Mouse (Mus musculus) embryonic facial prominence, embryonic 14.5 days (tissue): Measurements from ENCODE around the gene Lrrc4c. TPM values are rescaled to one million over a fixed set of nuclear protein-coding genes. Genes with fewer than 3 reads are reported as not detected.

Experiments used
- ATAC-seq: fragments of 200-750 bp; cut with Nextera tagmentation; 2 replicates; pipeline ENCODE4 v1.8.0; 2017; ENCODE audit warnings: low read depth, moderate number of reproducible peaks, moderate TSS enrichment
- DNase-seq: peaks from one replicate; pipeline ENCODE4 v3.0.0-alpha.2; 2015; ENCODE audit warnings: low spot score
- H3K27ac ChIP-seq: fragments of 300-500 bp; sonication (generic); replicated peaks from 2 replicates; pipeline ENCODE4 v1.5.1; 2014; ENCODE audit warnings: low read depth, mild to moderate bottlenecking, low read length, moderate library complexity
- H3K27me3 ChIP-seq: fragments of 300-500 bp; sonication (generic); replicated peaks from 2 replicates; pipeline ENCODE4 v1.6.1; 2014; ENCODE audit warnings: low read length; ENCODE audit not compliant: control insufficient read depth, insufficient read depth
- H3K36me3 ChIP-seq: fragments of 300-500 bp; sonication (generic); 2 replicates; pipeline ENCODE4 v1.6.1; 2014; ENCODE audit warnings: low read length, mixed read lengths; ENCODE audit not compliant: control insufficient read depth, insufficient read depth
- H3K4me1 ChIP-seq: fragments of 300-500 bp; sonication (generic); 2 replicates; pipeline ENCODE4 v1.6.1; 2014; ENCODE audit warnings: antibody characterized with exemption, low read length; ENCODE audit not compliant: control insufficient read depth, insufficient read depth
- H3K4me2 ChIP-seq: fragments of 300-500 bp; sonication (generic); 2 replicates; pipeline ENCODE4 v1.6.1; 2014; ENCODE audit warnings: low read depth, mild to moderate bottlenecking, low read length, moderate library complexity, mixed read lengths
- H3K4me3 ChIP-seq: fragments of 300-500 bp; sonication (generic); 2 replicates; pipeline ENCODE4 v1.5.1; 2014; ENCODE audit warnings: low read depth, mild to moderate bottlenecking, low read length
- H3K9ac ChIP-seq: fragments of 300-500 bp; sonication (generic); 2 replicates; pipeline ENCODE4 v1.6.1; 2014; ENCODE audit warnings: low read depth, mild to moderate bottlenecking, low read length, moderate library complexity, mixed read lengths
- H3K9me3 ChIP-seq: fragments of 300-500 bp; sonication (generic); 2 replicates; pipeline ENCODE4 v1.6.1; 2016; ENCODE audit warnings: low read length; ENCODE audit not compliant: control insufficient read depth
- WGBS: fragments of 180-500 bp; shearing (Covaris S2); extraction: QIAGEN DNeasy Blood & Tissue Kit; methylation state at CpG from one replicate; pipeline ENCODE4 v1.1.7; 2014; 5-methylcytosine and 5-hydroxymethylcytosine counted together
- polyA plus RNA-seq: library from polyadenylated mRNA; unstranded; fragments of >200 nt; fragmentation: Nextera tagmentation; extraction: Ambion mirVana; gene quantifications from 2 replicates; pipeline ENCODE4 v1.2.1, GENCODE M21; 2014

Gene Lrrc4c
- polyA plus RNA-seq, 1 experiment from 2014 or later = 1.9 TPM

DNA sequence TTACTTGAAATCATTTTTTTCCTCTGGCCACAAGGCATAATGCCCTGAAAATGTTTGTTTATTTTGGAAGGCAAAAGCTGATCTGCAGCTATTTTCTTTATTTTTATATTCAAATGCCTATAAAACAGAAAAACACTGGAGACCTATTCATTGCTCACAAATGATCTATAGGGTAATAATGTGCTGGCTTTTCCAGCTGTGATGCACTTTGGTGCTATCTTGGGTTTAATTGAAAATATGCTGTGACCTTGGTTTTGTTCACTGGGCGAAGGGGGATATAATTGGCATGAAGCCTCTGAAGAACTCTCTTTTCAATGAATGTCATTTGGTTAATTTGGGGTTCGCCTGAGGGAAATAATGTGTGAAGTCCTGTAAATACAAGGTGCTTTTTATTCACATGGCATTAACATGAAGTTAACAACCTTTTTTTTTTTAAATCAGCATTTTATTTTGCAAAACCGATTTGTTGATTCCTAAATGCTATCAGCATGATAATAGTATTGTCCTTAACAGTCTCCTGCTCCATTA is 1286.8 kb downstream of the Lrrc4c start:
- ATAC-seq (no peak), DNase-seq (no peak)
- Histone ChIP-seq H3K27ac (no peak overlapping the region), H3K4me3 (no peak overlapping the region), H3K4me1 (no peaks in the 10 kb centered on the region), H3K36me3 (no peaks in the 10 kb centered on the region), H3K27me3 (no peaks in the 10 kb centered on the region), H3K9ac (no peak overlapping the region), H3K4me2 (no peak overlapping the region), H3K9me3 (no peaks in the 10 kb centered on the region)
- WGBS = 50% methylated on average over 3 of the region's 3 CpGs

GRCm38 (mm10) chr2:97609436-97609835 is 1291.5 kb downstream of the Lrrc4c start:
- Histone ChIP-seq H3K4me3 (no peak overlapping the region), H3K4me1 (no peaks in the 10 kb centered on the region), H3K4me2 (no peak overlapping the region), H3K9me3 (no peaks in the 10 kb centered on the region), H3K36me3 (no peaks in the 10 kb centered on the region), H3K27me3 (no peaks in the 10 kb centered on the region), H3K27ac (no peak overlapping the region), H3K9ac (no peak overlapping the region)
- ATAC-seq = no peak
- no peak for DNase-seq

GRCm38 (mm10) chr2:97610566-97610965 is 1292.6 kb downstream of the Lrrc4c start:
- H3K4me2 ChIP-seq = no peak overlapping the region
- WGBS = 85% methylated on average over 2 of the region's 2 CpGs
- DNase-seq (no peak), ATAC-seq (no peak)
- no peak overlapping the region for H3K27ac ChIP-seq
- H3K4me1 ChIP-seq = no peaks in the 10 kb centered on the region
- H3K4me3 ChIP-seq = no peak overlapping the region
- no peaks in the 10 kb centered on the region for H3K27me3 ChIP-seq
- H3K36me3 ChIP-seq = no peaks in the 10 kb centered on the region
- no peak overlapping the region for H3K9ac ChIP-seq
- H3K9me3 ChIP-seq = no peaks in the 10 kb centered on the region

- H3K4me1 ChIP-seq = no peaks in the 10 kb centered on the region
- peaks cover 2% of the 10 kb centered on the region; the same call in 1 of the 2 replicates for H3K9me3 ChIP-seq
- DNase-seq = peak; percentile 30
- H3K27me3 ChIP-seq = no peaks in the 10 kb centered on the region
- 65% methylated on average over 2 of the region's 2 CpGs for WGBS
- no peak overlapping the region for H3K4me3 ChIP-seq
- ATAC-seq = no peak
- no peak overlapping the region for H3K4me2 ChIP-seq
- no peaks in the 10 kb centered on the region for H3K36me3 ChIP-seq
- no peak overlapping the region for H3K27ac ChIP-seq
- H3K9ac ChIP-seq = no peak overlapping the region
These were observed 1296.8 kb downstream of the Lrrc4c start for GRCm38 (mm10) chr2:97614724-97615123.

DNA sequence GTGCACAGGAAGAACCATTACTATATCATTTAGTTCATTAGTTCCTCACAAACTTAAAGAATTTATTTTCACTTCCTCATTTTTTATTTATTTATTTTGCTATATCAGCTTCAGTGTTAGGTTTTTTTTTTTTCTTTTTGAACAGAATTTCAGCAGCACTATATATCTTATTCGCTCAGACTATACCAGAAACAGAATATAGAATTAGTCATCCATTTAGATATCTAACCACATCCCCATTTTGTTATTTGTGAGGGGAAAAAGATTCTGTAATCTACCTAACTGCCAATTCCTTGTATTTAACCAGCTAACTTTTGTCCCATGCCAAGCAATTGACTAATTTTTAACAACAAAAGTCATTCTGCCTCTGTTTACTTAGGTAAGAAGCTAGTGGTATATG is 1300.6 kb downstream of the Lrrc4c start:
- Histone ChIP-seq H3K9me3 (peaks cover 7% of the 10 kb centered on the region; the same call in 1 of the 2 replicates), H3K4me1 (no peaks in the 10 kb centered on the region), H3K36me3 (no peaks in the 10 kb centered on the region), H3K4me2 (no peak overlapping the region), H3K27ac (no peak overlapping the region), H3K27me3 (no peaks in the 10 kb centered on the region), H3K4me3 (no peak overlapping the region), H3K9ac (no peak overlapping the region)
- no peak for ATAC-seq
- no peak for DNase-seq
- 86% methylated on average over 1 of the region's 1 CpGs for WGBS

DNA sequence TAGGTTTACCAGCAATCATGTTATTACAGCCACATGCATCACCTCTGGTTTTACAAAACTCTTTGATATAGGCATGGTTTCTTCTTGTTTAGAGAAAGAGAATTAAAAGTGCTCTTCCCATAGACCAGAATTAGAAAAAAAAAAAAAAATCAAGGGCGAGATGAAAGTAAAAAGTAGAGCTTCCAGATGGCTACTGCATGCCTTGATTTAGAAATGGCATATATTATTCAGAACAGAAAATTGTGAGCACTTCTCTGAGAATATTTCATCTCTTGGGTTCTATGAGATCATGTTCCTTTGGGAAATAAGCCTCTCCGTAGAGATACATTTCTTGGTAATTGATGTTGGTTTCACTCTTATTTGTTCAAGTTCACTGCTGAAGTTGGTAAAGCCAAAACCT is 1322.0 kb downstream of the Lrrc4c start:
- Histone ChIP-seq H3K36me3 (no peaks in the 10 kb centered on the region), H3K9ac (no peak overlapping the region), H3K27me3 (no peaks in the 10 kb centered on the region), H3K9me3 (peaks cover 4% of the 10 kb centered on the region), H3K4me1 (no peaks in the 10 kb centered on the region), H3K4me2 (no peak overlapping the region), H3K27ac (no peak overlapping the region), H3K4me3 (no peak overlapping the region)
- 76% methylated on average over 2 of the region's 2 CpGs for WGBS
- no peak for DNase-seq
- ATAC-seq = no peak

GRCm38 (mm10) chr2:97641661-97642060 is 1323.7 kb downstream of the Lrrc4c start:
- H3K27me3 ChIP-seq = no peaks in the 10 kb centered on the region
- peaks cover 13% of the 10 kb centered on the region for H3K9me3 ChIP-seq
- H3K4me3 ChIP-seq = no peak overlapping the region
- peak; percentile 4 for DNase-seq
- H3K4me2 ChIP-seq = no peak overlapping the region
- no peak for ATAC-seq
- H3K27ac ChIP-seq = no peak overlapping the region
- H3K36me3 ChIP-seq = no peaks in the 10 kb centered on the region
- H3K4me1 ChIP-seq = no peaks in the 10 kb centered on the region
- no peak overlapping the region for H3K9ac ChIP-seq

- H3K9me3 ChIP-seq = 0 out of 2 replicates have a peak, but pooled peaks cover 6% of the 10 kb centered on the region
- DNase-seq (no peak), ATAC-seq (no peak)
- WGBS = 59% methylated on average over 1 of the region's 1 CpGs
- H3K27me3 ChIP-seq = no peaks in the 10 kb centered on the region
- H3K36me3 ChIP-seq = no peaks in the 10 kb centered on the region
- no peak overlapping the region for H3K9ac ChIP-seq
- no peak overlapping the region for H3K27ac ChIP-seq
- no peaks in the 10 kb centered on the region for H3K4me1 ChIP-seq
- no peak overlapping the region for H3K4me2 ChIP-seq
- no peak overlapping the region for H3K4me3 ChIP-seq
These were observed 1334.7 kb downstream of the Lrrc4c start for GRCm38 (mm10) chr2:97652711-97653110.
